Mouse (Mus musculus): ENCODE data around the gene Irf2.

- no peak for TF ChIP-seq CTCF (IDR thresholded peaks at IDR 0.05; ENCODE audit: low read depth)
- no peak for TF ChIP-seq EP300 (IDR thresholded peaks at IDR 0.05; ENCODE audit: low read depth)
Measured at GRCm38 (mm10) chr8:46887396-46887795, 147.9 kb downstream of the Irf2 start.

Measured in liver, postnatal 0 days (tissue).